Mouse (Mus musculus): ENCODE data around the gene Arhgef19. TPM values are rescaled to one million over a fixed set of nuclear protein-coding genes. Genes with fewer than 3 reads are reported as not detected.

Arhgef19 gene
- polyA plus RNA-seq, 1 experiment, result 13.2 TPM

DNA sequence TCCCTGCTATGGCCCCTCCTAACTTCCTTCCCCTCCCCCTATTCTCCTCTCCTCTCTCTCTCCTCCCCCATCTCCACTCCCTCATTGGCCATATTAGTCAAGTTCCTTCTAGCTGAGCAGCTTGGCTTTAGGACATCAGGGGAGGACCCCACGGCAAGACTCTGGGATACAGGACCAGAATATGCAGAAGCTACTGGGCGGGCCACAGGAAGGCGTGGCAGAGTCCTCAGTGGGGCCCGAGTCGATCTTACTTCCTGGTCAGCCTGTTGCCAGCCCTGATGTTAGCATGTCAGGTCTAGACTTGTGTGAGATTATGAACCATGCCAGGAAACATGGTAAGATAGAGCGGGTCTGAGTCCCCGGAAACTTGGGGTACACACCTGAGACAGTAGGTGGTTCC, 10.6 kb upstream of the Arhgef19 start:
- Histone ChIP-seq H3K27ac (ENCODE audit: insufficient read depth, low read length) (no peak overlapping the region), H3K4me1 (ENCODE audit: control insufficient read depth, insufficient read depth, low read length) (no peaks in the 10 kb centered on the region), H3K4me3 (ENCODE audit: insufficient read depth, low read length) (no peak overlapping the region)
- TF ChIP-seq CTCF (IDR thresholded peaks at IDR 0.05; ENCODE audit: extremely low read depth, insufficient read depth, low read length) (no peak), POLR2A (IDR thresholded peaks at IDR 0.05; ENCODE audit: extremely low read depth, insufficient read depth, low read length) (no peak)

DNA sequence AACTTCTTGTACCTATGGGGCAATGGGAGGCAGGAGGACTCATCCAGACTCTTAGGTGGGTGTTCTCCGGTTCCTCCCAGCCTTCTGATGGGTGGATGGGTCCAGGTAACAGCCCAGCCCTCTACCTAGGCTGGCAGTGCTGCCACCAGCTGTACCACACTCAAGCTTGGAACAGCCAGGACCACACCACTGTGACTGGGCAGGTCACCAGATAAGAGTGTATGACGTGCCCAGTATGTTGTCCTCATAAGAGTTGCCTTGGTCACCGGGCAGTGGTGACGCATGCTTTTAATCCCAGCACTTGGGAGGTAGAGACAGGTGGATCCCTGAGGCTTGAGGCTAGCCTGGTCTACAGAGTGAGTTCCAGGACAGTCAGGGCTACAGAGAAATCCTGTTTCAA, 6.1 kb upstream of the Arhgef19 start:
- Histone ChIP-seq H3K4me1 (ENCODE audit: control insufficient read depth, insufficient read depth, low read length) (no peaks in the 10 kb centered on the region), H3K27ac (ENCODE audit: insufficient read depth, low read length) (no peak overlapping the region), H3K4me3 (ENCODE audit: insufficient read depth, low read length) (no peak overlapping the region)
- TF ChIP-seq POLR2A (IDR thresholded peaks at IDR 0.05; ENCODE audit: extremely low read depth, insufficient read depth, low read length) (no peak), CTCF (IDR thresholded peaks at IDR 0.05; ENCODE audit: extremely low read depth, insufficient read depth, low read length) (no peak)

- Histone ChIP-seq H3K4me3 (ENCODE audit: insufficient read depth, low read length) (no peak overlapping the region), H3K4me1 (ENCODE audit: control insufficient read depth, insufficient read depth, low read length) (no peaks in the 10 kb centered on the region), H3K27ac (ENCODE audit: insufficient read depth, low read length) (no peak overlapping the region)
- TF ChIP-seq POLR2A (IDR thresholded peaks at IDR 0.05; ENCODE audit: extremely low read depth, insufficient read depth, low read length), result no peak
Observed at GRCm38 (mm10) chr4:141235537-141236111, 3.7 kb upstream of the Arhgef19 start.

DNA sequence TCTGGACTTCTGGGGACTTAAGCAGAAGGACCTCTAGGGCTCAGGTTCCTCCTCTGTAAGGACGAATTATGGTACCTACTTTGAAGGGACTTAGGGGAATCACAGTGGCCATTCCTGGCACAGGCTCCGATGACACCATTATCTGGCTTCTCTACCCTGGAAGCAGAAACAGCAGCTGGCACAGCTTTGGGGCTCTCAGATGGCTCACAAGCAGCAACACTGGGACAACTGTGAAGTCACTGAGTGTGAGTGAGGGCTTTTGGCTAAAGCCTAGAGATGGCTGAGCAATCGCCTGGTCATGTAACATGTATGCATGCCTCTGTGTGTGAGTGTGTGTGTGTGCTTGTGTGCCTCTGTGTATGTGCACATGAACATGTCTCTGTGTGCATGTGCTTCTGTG, 2.4 kb upstream of the Arhgef19 start:
- H3K27ac ChIP-seq (ENCODE audit: insufficient read depth, low read length), result no peak overlapping the region
- no peak overlapping the region for H3K4me3 ChIP-seq (ENCODE audit: insufficient read depth, low read length)
- H3K4me1 ChIP-seq (ENCODE audit: control insufficient read depth, insufficient read depth, low read length), result no peaks in the 10 kb centered on the region
- TF ChIP-seq POLR2A (IDR thresholded peaks at IDR 0.05; ENCODE audit: extremely low read depth, insufficient read depth, low read length), result no peak
- TF ChIP-seq CTCF (IDR thresholded peaks at IDR 0.05; ENCODE audit: extremely low read depth, insufficient read depth, low read length), result no peak

DNA sequence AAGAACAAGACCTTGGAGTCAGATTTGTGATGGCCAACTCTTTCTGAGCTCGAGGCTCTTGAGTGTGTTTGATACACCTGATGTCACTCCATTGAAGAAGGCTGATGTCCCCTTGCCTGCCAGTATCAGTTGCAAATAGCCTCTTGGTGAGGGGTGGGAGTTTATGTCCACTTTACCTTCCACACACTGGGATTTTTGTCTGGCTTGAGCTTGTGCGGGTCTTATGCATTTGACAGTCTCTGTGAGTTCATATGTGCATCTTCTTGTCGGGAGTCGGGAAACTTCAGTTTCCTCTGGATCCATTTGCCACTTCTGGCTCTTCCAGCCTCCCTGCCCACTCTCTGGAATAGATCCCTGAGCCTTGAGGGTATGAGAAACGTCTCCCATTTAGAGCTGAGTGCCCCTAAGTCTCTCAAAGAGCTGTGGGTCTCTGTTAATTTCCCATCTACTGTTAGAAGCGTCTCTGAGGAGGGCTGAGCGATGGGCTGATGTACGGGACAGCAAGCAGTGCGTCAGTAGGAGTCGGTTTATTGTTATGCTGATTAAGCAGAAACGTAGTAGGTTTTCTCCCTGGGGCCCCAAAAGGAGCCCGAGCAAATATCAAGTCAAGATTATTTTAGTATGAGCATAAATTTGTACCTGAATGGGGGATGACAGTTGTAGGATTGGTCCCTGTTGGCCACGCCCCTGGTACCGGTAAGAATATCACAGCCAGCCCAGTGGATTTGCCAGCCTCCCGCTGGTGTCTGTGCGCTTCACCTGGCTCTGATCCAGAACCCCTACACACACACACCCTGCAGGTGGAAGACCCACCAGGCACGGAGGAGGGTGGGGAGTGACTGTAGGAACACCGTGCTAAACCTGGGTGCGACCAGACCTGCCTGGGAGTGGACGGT, 559 bp upstream of the Arhgef19 start:
- no peak overlapping the region for H3K27ac ChIP-seq (ENCODE audit: insufficient read depth, low read length)
- TF ChIP-seq POLR2A (IDR thresholded peaks at IDR 0.05; ENCODE audit: extremely low read depth, insufficient read depth, low read length) (no peak), CTCF (IDR thresholded peaks at IDR 0.05; ENCODE audit: extremely low read depth, insufficient read depth, low read length) (no peak)
- H3K4me3 ChIP-seq (ENCODE audit: insufficient read depth, low read length), result peak overlapping the region; percentile 25; the same call in 1 of the 2 replicates
- no peaks in the 10 kb centered on the region for H3K4me1 ChIP-seq (ENCODE audit: control insufficient read depth, insufficient read depth, low read length)

DNA sequence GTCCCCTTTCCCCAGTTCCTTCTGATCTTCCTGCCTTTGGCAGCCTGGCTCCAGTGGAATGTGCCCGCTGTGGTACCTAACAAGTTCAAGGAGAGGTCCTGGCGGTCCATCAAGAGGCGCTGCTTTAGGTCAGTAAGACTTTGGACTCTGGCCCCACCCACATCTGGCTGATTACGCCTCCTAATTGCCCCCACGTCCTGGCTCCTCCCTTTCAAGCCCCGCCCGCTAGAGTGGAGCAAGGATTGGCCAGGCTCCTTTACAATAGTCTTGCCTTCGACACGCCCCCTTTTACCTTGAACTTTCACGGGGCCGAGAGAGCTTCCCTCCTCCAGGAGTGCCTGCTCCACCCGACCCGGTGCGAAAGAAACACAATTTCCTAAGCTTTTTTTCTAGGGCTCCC, 1.3 kb downstream of the Arhgef19 start:
- Histone ChIP-seq H3K27ac (ENCODE audit: insufficient read depth, low read length) (no peak overlapping the region), H3K4me1 (ENCODE audit: control insufficient read depth, insufficient read depth, low read length) (no peaks in the 10 kb centered on the region), H3K4me3 (ENCODE audit: insufficient read depth, low read length) (no peak overlapping the region; the same call in 1 of the 2 replicates)
- TF ChIP-seq CTCF (IDR thresholded peaks at IDR 0.05; ENCODE audit: extremely low read depth, insufficient read depth, low read length) (no peak), POLR2A (IDR thresholded peaks at IDR 0.05; ENCODE audit: extremely low read depth, insufficient read depth, low read length) (no peak)

GRCm38 (mm10) chr4:141241861-141242260, 2.6 kb downstream of the Arhgef19 start:
- Histone ChIP-seq H3K27ac (ENCODE audit: insufficient read depth, low read length) (no peak overlapping the region), H3K4me1 (ENCODE audit: control insufficient read depth, insufficient read depth, low read length) (no peaks in the 10 kb centered on the region), H3K4me3 (ENCODE audit: insufficient read depth, low read length) (no peak overlapping the region)
- TF ChIP-seq POLR2A (IDR thresholded peaks at IDR 0.05; ENCODE audit: extremely low read depth, insufficient read depth, low read length), result no peak
- TF ChIP-seq CTCF (IDR thresholded peaks at IDR 0.05; ENCODE audit: extremely low read depth, insufficient read depth, low read length), result no peak

DNA sequence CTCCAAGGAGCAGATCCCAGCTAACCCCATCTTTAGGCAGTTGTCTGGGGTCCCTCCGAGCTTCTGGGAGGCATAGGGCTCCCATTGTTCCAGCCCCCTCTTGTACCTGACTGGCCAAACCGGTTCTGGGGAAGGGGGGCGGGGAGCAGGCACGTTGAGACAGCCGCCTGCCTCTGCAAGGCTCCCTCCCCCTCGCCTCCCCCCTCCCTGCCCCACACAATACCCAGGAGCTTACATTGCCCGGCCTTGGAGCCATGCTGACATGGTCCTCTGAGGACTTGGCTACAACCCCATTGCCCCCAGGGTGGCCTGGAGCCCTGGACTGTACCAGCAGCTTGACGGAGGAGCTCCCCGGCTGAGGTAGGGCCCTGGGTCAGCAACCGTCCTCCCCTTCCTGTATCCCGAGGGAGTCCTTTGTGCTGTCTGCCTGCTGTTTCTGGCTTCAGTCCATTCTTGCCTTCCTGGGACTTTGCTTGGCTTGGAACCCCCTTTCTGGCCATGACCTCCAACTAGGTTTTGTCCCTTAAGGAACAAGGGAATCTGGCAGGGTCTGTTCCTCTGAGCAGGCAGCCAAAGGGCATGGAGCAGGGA, 3.4 kb downstream of the Arhgef19 start:
- H3K4me3 ChIP-seq (ENCODE audit: insufficient read depth, low read length), result no peak overlapping the region
- H3K27ac ChIP-seq (ENCODE audit: insufficient read depth, low read length), result no peak overlapping the region
- TF ChIP-seq CTCF (IDR thresholded peaks at IDR 0.05; ENCODE audit: extremely low read depth, insufficient read depth, low read length), result no peak
- no peak for TF ChIP-seq POLR2A (IDR thresholded peaks at IDR 0.05; ENCODE audit: extremely low read depth, insufficient read depth, low read length)
- H3K4me1 ChIP-seq (ENCODE audit: control insufficient read depth, insufficient read depth, low read length), result no peaks in the 10 kb centered on the region

DNA sequence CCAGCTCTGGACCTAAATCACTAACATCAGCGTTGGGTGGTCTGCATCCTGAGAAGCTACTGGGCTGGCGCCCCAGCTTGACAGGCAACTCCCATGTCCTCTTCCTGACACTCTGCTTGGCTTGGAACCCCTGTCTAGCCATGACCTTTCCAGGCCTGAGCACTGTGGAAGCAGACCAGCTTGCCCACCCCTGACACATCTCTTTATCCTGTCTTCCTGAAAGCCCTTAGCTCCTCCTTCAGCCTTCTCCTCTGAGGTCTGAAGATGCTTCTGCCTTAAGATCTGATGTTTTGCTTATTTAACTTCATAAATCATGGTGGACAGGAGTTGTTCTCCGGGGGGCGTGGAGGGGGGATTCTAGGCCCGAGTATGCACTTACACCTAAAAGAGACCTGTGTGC, 4.3 kb downstream of the Arhgef19 start:
- Histone ChIP-seq H3K27ac (ENCODE audit: insufficient read depth, low read length) (no peak overlapping the region), H3K4me3 (ENCODE audit: insufficient read depth, low read length) (no peak overlapping the region), H3K4me1 (ENCODE audit: control insufficient read depth, insufficient read depth, low read length) (no peaks in the 10 kb centered on the region)
- TF ChIP-seq POLR2A (IDR thresholded peaks at IDR 0.05; ENCODE audit: extremely low read depth, insufficient read depth, low read length) (no peak), CTCF (IDR thresholded peaks at IDR 0.05; ENCODE audit: extremely low read depth, insufficient read depth, low read length) (no peak)
